Mouse (Mus musculus) lung, postnatal 0 days (tissue): ENCODE results near the gene Rrnad1.

ENCODE experiments used
- CTCF ChIP-seq: IDR thresholded peaks from 2 replicates; pipeline ENCODE4 v1.5.1; 2016; ENCODE audit warnings: antibody characterized with exemption, mild to moderate bottlenecking
- EP300 ChIP-seq: IDR thresholded peaks from 2 replicates; pipeline ENCODE4 v1.6.1; 2016; ENCODE audit warnings: antibody characterized with exemption, mild to moderate bottlenecking, control low read depth

GRCm38 (mm10) chr3:87930078-87930795, at the start of gene Rrnad1, which contains the start of gene Isg20l2:
- TF ChIP-seq CTCF (peak; percentile 86), EP300 (no peak)
